In genomic region chr7:64024253-64024652, GRCm38 (mm10) we compare ENCODE assay signal across 13 mouse cellular contexts.
DNase-seq lines count a peak whose midpoint lies in the region; ATAC-seq and TF ChIP-seq lines count a peak whose summit lies in the region.
"Had no signal": no experiment of that assay in that cellular context is flagged by ENCODE, and none has a peak within 500 bp of the region (broad histone marks: within the 10 kb centered on the region; RNA-seq: fewer than 3 reads in every experiment).

No protein-coding gene starts in this region.

- H3K4me3 ChIP-seq in hindbrain, postnatal 0 days (ENCODE audit: low read length), result no peak overlapping the region
- H3K4me3 ChIP-seq in hindbrain, embryonic 11.5 days (ENCODE audit: low read depth, low read length), result no peak overlapping the region
- no peak overlapping the region for H3K4me3 ChIP-seq in kidney, embryonic 15.5 days (replicated peaks)
- H3K4me3 ChIP-seq: embryonic facial prominence, embryonic 15.5 days; myocyte had no signal

- no peak overlapping the region for H3K9ac ChIP-seq in hindbrain, postnatal 0 days (replicated peaks; ENCODE audit: low read length)
- no peak overlapping the region for H3K9ac ChIP-seq in hindbrain, embryonic 11.5 days (ENCODE audit: low read depth, low read length)
- H3K9ac ChIP-seq in kidney, embryonic 15.5 days, result no peak overlapping the region
- H3K9ac ChIP-seq: embryonic facial prominence, embryonic 15.5 days had no signal

- TF ChIP-seq CTCF in hindbrain, postnatal 0 days (IDR thresholded peaks at IDR 0.05; ENCODE audit: low read depth), result no peak

- H3K4me1 ChIP-seq in hindbrain, postnatal 0 days (ENCODE audit: insufficient read depth, low read length), result peaks cover 7% of the 10 kb centered on the region; the same call in 1 of the 2 replicates
- no peaks in the 10 kb centered on the region for H3K4me1 ChIP-seq in hindbrain, embryonic 11.5 days (replicated peaks; ENCODE audit: control insufficient read depth, insufficient read depth, low read length)
- peaks cover 13% of the 10 kb centered on the region; the same call in 1 of the 2 replicates for H3K4me1 ChIP-seq in kidney, embryonic 15.5 days

- ATAC-seq in hindbrain, postnatal 0 days, result no peak
- no peak for ATAC-seq in hindbrain, embryonic 11.5 days (ENCODE audit: low FRiP score)
- peak; percentile 19; the same call in 1 of the 2 replicates for ATAC-seq in megakaryocyte, adult 5-6 weeks (ENCODE audit: poor library complexity, severe bottlenecking)
- no peak for ATAC-seq in kidney, embryonic 15.5 days (replicated peaks; ENCODE audit: low FRiP score)

- no peaks in the 10 kb centered on the region for H3K27me3 ChIP-seq in hindbrain, postnatal 0 days (ENCODE audit: insufficient read depth, low read length)
- H3K27me3 ChIP-seq in hindbrain, embryonic 11.5 days (ENCODE audit: control insufficient read depth, insufficient read depth, low read length), result no peaks in the 10 kb centered on the region
- no peaks in the 10 kb centered on the region for H3K27me3 ChIP-seq in kidney, embryonic 15.5 days
- H3K27me3 ChIP-seq: embryonic facial prominence, embryonic 15.5 days had no signal

- 26% methylated on average over 4 of the region's 4 CpGs for WGBS in hindbrain, postnatal 0 days
- WGBS in hindbrain, embryonic 11.5 days, result 80% methylated on average over 4 of the region's 4 CpGs
- 86% methylated on average over 4 of the region's 4 CpGs for WGBS in kidney, embryonic 15.5 days

- DNase-seq in hindbrain, postnatal 0 days (ENCODE audit: low spot score), result peak; percentile 58
- DNase-seq in hindbrain, embryonic 11.5 days (ENCODE audit: low spot score), result no peak
- DNase-seq in cerebellum, adult 8-10 months, result peak; percentile 38
- peak; percentile 40 to 65 for DNase-seq in frontal cortex, postnatal 14 days (ENCODE audit: low spot score in 2 of 2)
- no peak for DNase-seq in adrenal gland, postnatal 25 days
- no peak for DNase-seq in kidney, adult 8-10 months
- DNase-seq: adrenal gland, postnatal 14 days; spleen, adult 18-20 months had no signal

- no peaks in the 10 kb centered on the region for H3K9me3 ChIP-seq in hindbrain, postnatal 0 days (ENCODE audit: low read length)
- no peaks in the 10 kb centered on the region for H3K9me3 ChIP-seq in hindbrain, embryonic 11.5 days (ENCODE audit: control insufficient read depth, low read length)
- H3K9me3 ChIP-seq in kidney, embryonic 15.5 days (replicated peaks), result no peaks in the 10 kb centered on the region
- H3K9me3 ChIP-seq: embryonic facial prominence, embryonic 15.5 days had no signal

- no peak overlapping the region for H3K27ac ChIP-seq in hindbrain, postnatal 0 days
- H3K27ac ChIP-seq in hindbrain, embryonic 11.5 days (ENCODE audit: low read depth, low read length), result no peak overlapping the region
- H3K27ac ChIP-seq in kidney, embryonic 15.5 days, result no peak overlapping the region
- H3K27ac ChIP-seq: embryonic facial prominence, embryonic 15.5 days; kidney, postnatal 0 days had no signal

- no peak overlapping the region for H3K4me2 ChIP-seq in hindbrain, postnatal 0 days (ENCODE audit: low read depth, low read length)
- no peak overlapping the region for H3K4me2 ChIP-seq in hindbrain, embryonic 11.5 days (replicated peaks; ENCODE audit: low read depth, low read length)
- H3K4me2 ChIP-seq in kidney, embryonic 15.5 days, result no peak overlapping the region
- H3K4me2 ChIP-seq: embryonic facial prominence, embryonic 15.5 days had no signal

- no peaks in the 10 kb centered on the region for H3K36me3 ChIP-seq in hindbrain, postnatal 0 days (ENCODE audit: insufficient read depth, low read length)
- H3K36me3 ChIP-seq in hindbrain, embryonic 11.5 days (ENCODE audit: control insufficient read depth, insufficient read depth, low read length), result no peaks in the 10 kb centered on the region
- H3K36me3 ChIP-seq in kidney, embryonic 15.5 days, result no peaks in the 10 kb centered on the region
- H3K36me3 ChIP-seq: embryonic facial prominence, embryonic 15.5 days had no signal

Comparison
In these comparisons a context has a peak if more than half of its experiments do, and no peak if none do; other contexts are left out.
1. DNase-seq: peak in hindbrain, postnatal 0 days (single experiment), cerebellum, adult 8-10 months (single experiment) and frontal cortex, postnatal 14 days (2 of 2); none in hindbrain, embryonic 11.5 days (single experiment), adrenal gland, postnatal 25 days (single experiment) and kidney, adult 8-10 months (0 of 2).